Mouse (Mus musculus) kidney, embryonic 14.5 days (tissue): ENCODE measurements around the gene Fam222b. TPM values are rescaled to one million over a fixed set of nuclear protein-coding genes. Genes with fewer than 3 reads are reported as not detected.
"Not testable (repeated sequence)": the region's sequence is repeated elsewhere in the genome, so short reads cannot be mapped to it uniquely, and the experiment has no call there.

Experiments
- ATAC-seq: fragments of 200-750 bp; cut with Nextera tagmentation; 2 replicates; pipeline ENCODE4 v1.8.0; 2017; ENCODE audit warnings: moderate number of reproducible peaks, mild to moderate bottlenecking, moderate TSS enrichment, moderate library complexity; ENCODE audit not compliant: low FRiP score, low TSS enrichment
- H3K27ac ChIP-seq: fragments of 300-500 bp; sonication (generic); 2 replicates; pipeline ENCODE4 v1.5.1; 2014; ENCODE audit warnings: low read depth, mild to moderate bottlenecking, low read length, moderate library complexity, mixed read lengths
- H3K27me3 ChIP-seq: fragments of 300-500 bp; sonication (generic); 2 replicates; pipeline ENCODE4 v1.6.1; 2014; ENCODE audit warnings: mild to moderate bottlenecking, low read length; ENCODE audit not compliant: control insufficient read depth, insufficient read depth
- H3K36me3 ChIP-seq: fragments of 300-500 bp; sonication (generic); 2 replicates; pipeline ENCODE4 v1.6.1; 2014; ENCODE audit warnings: low read length, mixed read lengths; ENCODE audit not compliant: control insufficient read depth, insufficient read depth
- H3K4me1 ChIP-seq: fragments of 300-500 bp; sonication (generic); 2 replicates; pipeline ENCODE4 v1.6.1; 2014; ENCODE audit warnings: low read length, mixed read lengths; ENCODE audit not compliant: control insufficient read depth, insufficient read depth
- H3K4me2 ChIP-seq: fragments of 300-500 bp; sonication (generic); replicated peaks from 2 replicates; pipeline ENCODE4 v1.6.1; 2014; ENCODE audit warnings: low read depth, mild to moderate bottlenecking, low read length
- H3K4me3 ChIP-seq: fragments of 300-500 bp; sonication (generic); 2 replicates; pipeline ENCODE4 v1.5.1; 2014; ENCODE audit warnings: mild to moderate bottlenecking, low read length
- H3K9ac ChIP-seq: fragments of 300-500 bp; sonication (generic); 2 replicates; pipeline ENCODE4 v1.6.1; 2014; ENCODE audit warnings: low read depth, mild to moderate bottlenecking, low read length, moderate library complexity
- H3K9me3 ChIP-seq: fragments of 300-500 bp; sonication (generic); 2 replicates; pipeline ENCODE4 v1.6.1; 2016; ENCODE audit warnings: low read length; ENCODE audit not compliant: control insufficient read depth
- WGBS: fragments of 180-500 bp; shearing (Covaris S2); extraction: QIAGEN DNeasy Blood & Tissue Kit; methylation state at CpG from one replicate; pipeline ENCODE4 v1.1.7; 2014; 5-methylcytosine and 5-hydroxymethylcytosine counted together
- polyA plus RNA-seq: library from polyadenylated mRNA; unstranded; fragments of >200 nt; fragmentation: Nextera tagmentation; extraction: Ambion mirVana; gene quantifications from 2 replicates; pipeline ENCODE4 v1.2.1, GENCODE M21; 2014

Gene Fam222b
- 15.3 and 16.9 TPM in 2 replicates for polyA plus RNA-seq

- Histone ChIP-seq H3K4me2 (peak within 1 kb of the TSS; percentile 83), H3K36me3 (no peaks in the 10 kb centered on the region), H3K27ac (peak within 1 kb of the TSS; percentile 34; the same call in 1 of the 2 replicates), H3K4me1 (peaks cover 17% of the 10 kb centered on the region; the same call in 1 of the 2 replicates), H3K9me3 (no peaks in the 10 kb centered on the region), H3K4me3 (peak within 1 kb of the TSS; percentile 86), H3K9ac (peak within 1 kb of the TSS; percentile 88), H3K27me3 (no peaks in the 10 kb centered on the region)
- ATAC-seq, result peak; percentile 94
- WGBS, result under 1% methylated on average over 38 of the region's 38 CpGs
Observed at GRCm38 (mm10) chr11:78094504-78095143, at the start of gene Fam222b. Fam222b (plus strand) TSS chr11:78094660.

GRCm38 (mm10) chr11:78044758-78045251 lies 49.7 kb upstream of the Fam222b start:
- H3K27me3 ChIP-seq, result no peaks in the 10 kb centered on the region
- H3K4me2 ChIP-seq, result no peak overlapping the region
- H3K4me3 ChIP-seq, result no peak overlapping the region
- no peaks in the 10 kb centered on the region for H3K4me1 ChIP-seq
- ATAC-seq, result peak; percentile 55; the same call in 1 of the 2 replicates
- H3K9me3 ChIP-seq, result no peaks in the 10 kb centered on the region
- H3K36me3 ChIP-seq, result 0 out of 2 replicates have a peak, but pooled peaks cover 3% of the 10 kb centered on the region
- no peak overlapping the region for H3K9ac ChIP-seq
- no peak overlapping the region for H3K27ac ChIP-seq
- WGBS, result 72% methylated on average over 5 of the region's 5 CpGs

DNA sequence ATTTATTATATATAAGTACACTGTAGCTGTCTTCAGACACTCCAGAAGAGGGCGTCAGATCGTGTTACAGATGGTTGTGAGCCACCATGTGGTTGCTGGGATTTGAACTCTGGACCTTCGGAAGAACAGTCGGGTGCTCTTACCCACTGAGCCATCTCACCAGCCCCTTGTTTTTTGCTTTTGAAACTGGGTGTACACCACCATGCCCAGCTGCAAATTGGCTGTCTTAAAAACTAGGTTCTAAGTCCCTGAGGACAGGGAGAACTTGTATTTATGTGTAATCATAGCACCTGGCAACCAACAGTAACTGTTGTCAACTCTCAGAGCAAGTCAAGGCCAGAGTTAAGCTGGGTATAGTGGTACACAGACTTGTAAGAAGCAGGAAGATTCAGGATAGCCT lies 45.8 kb upstream of the Fam222b start:
- not testable (repeated sequence) for H3K27me3 ChIP-seq

GRCm38 (mm10) chr11:78053078-78053477 lies 41.4 kb upstream of the Fam222b start:
- no peak overlapping the region for H3K9ac ChIP-seq
- WGBS, result 87% methylated on average over 8 of the region's 8 CpGs
- H3K36me3 ChIP-seq, result peaks cover 31% of the 10 kb centered on the region
- no peak overlapping the region for H3K4me2 ChIP-seq
- ATAC-seq, result no peak
- no peak overlapping the region for H3K27ac ChIP-seq
- H3K4me3 ChIP-seq, result no peak overlapping the region
- no peaks in the 10 kb centered on the region for H3K9me3 ChIP-seq
- no peaks in the 10 kb centered on the region for H3K27me3 ChIP-seq
- no peaks in the 10 kb centered on the region for H3K4me1 ChIP-seq

More for the DNA sequence above, 45.8 kb upstream of the Fam222b start:
- H3K27ac ChIP-seq, ATAC-seq, H3K9ac ChIP-seq, H3K4me1 ChIP-seq, H3K36me3 ChIP-seq, H3K9me3 ChIP-seq, H3K4me2 ChIP-seq, H3K4me3 ChIP-seq: not testable (repeated sequence)
- 91% methylated on average over 4 of the region's 4 CpGs for WGBS

GRCm38 (mm10) chr11:78056946-78057345 lies 37.5 kb upstream of the Fam222b start:
- Histone ChIP-seq H3K4me2 (no peak overlapping the region), H3K27me3 (no peaks in the 10 kb centered on the region), H3K9me3 (no peaks in the 10 kb centered on the region), H3K36me3 (peaks cover 45% of the 10 kb centered on the region), H3K27ac (no peak overlapping the region), H3K4me1 (no peaks in the 10 kb centered on the region), H3K9ac (no peak overlapping the region), H3K4me3 (no peak overlapping the region)
- WGBS, result 62% methylated on average over 8 of the region's 8 CpGs
- no peak for ATAC-seq

DNA sequence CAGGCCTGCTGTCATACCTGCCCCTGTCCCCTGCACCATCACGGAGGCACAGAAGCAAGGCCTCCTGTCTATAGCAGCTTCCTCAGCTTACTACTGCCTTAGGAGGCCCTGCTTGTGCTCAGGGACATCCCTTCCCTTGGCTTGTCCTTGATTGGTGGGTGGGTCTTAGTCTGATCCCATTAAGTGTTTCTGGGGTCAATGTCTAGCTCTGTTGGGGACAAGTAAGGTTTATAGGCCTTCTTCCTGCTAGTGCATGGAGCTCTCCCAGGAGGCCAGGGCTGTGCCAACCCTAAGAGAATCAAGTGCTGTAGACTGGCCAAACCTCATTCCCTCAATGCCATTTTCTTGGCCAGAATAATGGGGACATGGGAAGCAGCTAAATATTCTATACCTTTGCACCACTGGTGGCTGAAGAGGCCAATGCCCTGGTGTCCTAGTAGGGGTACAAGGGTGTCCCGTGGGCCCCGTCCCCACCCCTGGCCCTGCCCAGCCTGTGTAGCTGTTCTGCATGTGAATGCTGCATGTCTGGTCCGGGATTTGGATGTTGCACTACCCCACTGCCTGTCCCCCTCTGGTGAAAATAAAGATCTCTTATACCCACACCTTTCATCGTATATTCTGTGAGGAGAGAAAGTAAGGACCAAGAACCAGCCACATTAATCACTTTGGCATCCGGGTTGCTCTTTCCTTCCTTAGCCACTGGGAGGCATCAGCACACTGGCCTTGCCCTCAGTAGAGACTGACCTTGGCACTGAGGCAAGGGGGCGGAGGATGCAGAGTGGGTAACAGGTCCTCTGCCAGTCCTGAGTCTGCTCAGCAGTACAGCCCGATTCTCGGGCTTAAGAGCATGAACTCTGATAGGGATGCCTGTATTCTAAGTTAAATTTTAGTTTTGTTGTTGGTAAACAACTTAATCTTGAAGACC lies 34.4 kb upstream of the Fam222b start:
- H3K4me1 ChIP-seq, result no peaks in the 10 kb centered on the region
- no peak overlapping the region for H3K4me3 ChIP-seq
- no peaks in the 10 kb centered on the region for H3K27me3 ChIP-seq
- H3K9ac ChIP-seq, result no peak overlapping the region
- ATAC-seq, result peak; percentile 75; the same call in 1 of the 2 replicates
- H3K4me2 ChIP-seq, result no peak overlapping the region
- peaks cover 32% of the 10 kb centered on the region for H3K36me3 ChIP-seq
- no peaks in the 10 kb centered on the region for H3K9me3 ChIP-seq
- no peak overlapping the region for H3K27ac ChIP-seq
- WGBS, result 52% methylated on average over 9 of the region's 9 CpGs

DNA sequence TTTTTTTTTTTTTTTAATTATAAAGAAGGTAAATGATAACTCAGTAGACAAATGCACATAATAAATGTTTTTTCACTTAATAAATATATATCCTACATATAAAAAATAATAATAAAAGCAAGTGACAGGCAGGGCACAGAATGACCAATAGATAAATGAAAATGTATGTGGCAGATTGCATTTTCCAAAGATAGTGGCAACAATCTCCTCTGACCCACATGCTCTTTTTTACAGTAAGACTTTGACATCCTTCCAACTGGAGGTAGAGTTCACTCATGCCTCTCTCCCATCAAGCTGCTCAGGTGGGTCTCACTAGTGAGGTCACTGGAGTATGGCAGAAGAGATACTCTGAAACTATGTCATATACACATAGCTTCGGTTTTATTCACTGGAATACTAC lies 31.9 kb upstream of the Fam222b start:
- H3K4me2 ChIP-seq, result no peak overlapping the region
- peaks cover 23% of the 10 kb centered on the region for H3K36me3 ChIP-seq
- no peak overlapping the region for H3K4me3 ChIP-seq
- 79% methylated on average over 1 of the region's 1 CpGs for WGBS
- H3K27me3 ChIP-seq, result no peaks in the 10 kb centered on the region
- no peaks in the 10 kb centered on the region for H3K9me3 ChIP-seq
- no peak for ATAC-seq
- H3K4me1 ChIP-seq, result no peaks in the 10 kb centered on the region
- H3K27ac ChIP-seq, result no peak overlapping the region
- no peak overlapping the region for H3K9ac ChIP-seq

DNA sequence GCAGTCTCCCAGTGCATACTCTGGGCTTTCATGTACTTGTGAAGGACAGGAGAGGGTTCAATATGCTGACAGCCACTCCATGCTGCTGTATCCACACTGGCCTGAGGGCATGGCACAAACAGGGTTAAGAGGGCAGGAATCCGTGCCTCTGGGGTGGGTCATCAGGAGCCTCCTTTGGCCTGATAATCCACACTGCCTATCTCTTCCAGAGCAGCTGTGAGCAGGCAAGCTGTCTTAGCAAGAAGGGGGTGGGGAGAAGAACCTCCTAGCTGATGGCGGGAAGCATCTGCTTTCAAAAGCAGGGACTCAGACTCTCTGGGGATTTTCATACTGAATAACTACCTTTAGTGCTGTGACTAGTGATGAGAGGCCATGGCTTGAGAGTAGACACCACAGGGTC lies 28.6 kb upstream of the Fam222b start:
- H3K4me2 ChIP-seq, result no peak overlapping the region
- no peak overlapping the region for H3K9ac ChIP-seq
- no peaks in the 10 kb centered on the region for H3K4me1 ChIP-seq
- no peak overlapping the region for H3K4me3 ChIP-seq
- ATAC-seq, result no peak
- no peaks in the 10 kb centered on the region for H3K9me3 ChIP-seq
- 47% methylated on average over 2 of the region's 2 CpGs for WGBS
- no peak overlapping the region for H3K27ac ChIP-seq
- H3K36me3 ChIP-seq, result no peaks in the 10 kb centered on the region
- no peaks in the 10 kb centered on the region for H3K27me3 ChIP-seq

DNA sequence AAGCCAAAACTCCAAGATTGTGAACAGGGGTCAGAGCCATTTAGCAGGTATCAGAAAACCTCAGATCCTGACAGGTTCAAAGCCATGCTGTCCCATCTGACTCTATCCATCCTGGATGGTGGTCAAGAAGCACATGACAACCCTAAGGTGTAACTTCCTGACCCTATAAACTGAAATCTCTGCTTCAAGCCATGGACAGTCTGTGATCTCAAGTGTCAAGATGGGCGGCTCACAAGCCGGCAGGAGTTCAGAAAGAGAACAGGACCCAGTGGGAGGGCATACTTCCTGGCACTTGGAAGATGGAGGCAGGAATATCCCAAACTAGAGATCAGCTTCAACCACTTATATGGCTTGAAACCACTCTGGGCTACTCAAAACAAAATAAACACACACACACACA lies 27.8 kb upstream of the Fam222b start:
- Histone ChIP-seq H3K27me3 (no peaks in the 10 kb centered on the region), H3K36me3 (peaks cover 1% of the 10 kb centered on the region), H3K9ac (no peak overlapping the region), H3K27ac (no peak overlapping the region), H3K4me2 (no peak overlapping the region), H3K4me1 (no peaks in the 10 kb centered on the region), H3K9me3 (no peaks in the 10 kb centered on the region), H3K4me3 (no peak overlapping the region)
- WGBS, result 54% methylated on average over 2 of the region's 2 CpGs
- no peak for ATAC-seq
